Mouse (Mus musculus) cerebellum, adult 18-20 months (tissue): ENCODE results near the gene Serpinb1c.
"Not testable (repeated sequence)": the region's sequence is repeated elsewhere in the genome, so short reads cannot be mapped to it uniquely, and the experiment has no call there.

Source experiments
- DNase-seq, 2 experiments: peaks; one replicate each; pipeline ENCODE4 v3.0.0; 2021

Serpinb1c gene

GRCm38 (mm10) chr13:32898111-32898510, at the start of gene Serpinb1c:
TSS of gene Serpinb1c (minus strand) at chr13:32898211.
- no peak for DNase-seq

DNA sequence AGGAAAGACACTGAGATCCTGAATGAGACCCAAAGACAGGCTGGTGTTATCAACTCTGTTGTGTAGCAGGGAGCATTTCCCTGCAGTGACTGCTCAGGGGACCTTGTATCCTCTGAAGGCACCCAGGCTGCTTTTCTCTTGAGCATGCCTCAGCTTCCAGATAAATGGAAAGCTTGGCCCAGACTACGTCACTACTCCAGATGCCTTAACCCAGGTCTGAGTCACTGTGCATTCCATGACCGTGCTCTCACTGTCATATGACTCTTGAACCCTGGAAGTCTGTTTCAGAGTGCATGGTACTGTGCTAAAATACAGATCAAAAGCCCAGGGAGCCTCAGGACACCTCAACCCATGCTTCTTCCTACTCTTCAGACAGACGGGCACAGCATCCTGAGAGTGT, 41.2 kb upstream of the Serpinb1c start:
- DNase-seq, result not testable (repeated sequence)

GRCm38 (mm10) chr13:32938275-32938674, 40.3 kb upstream of the Serpinb1c start:
- DNase-seq, result not testable (repeated sequence)

DNA sequence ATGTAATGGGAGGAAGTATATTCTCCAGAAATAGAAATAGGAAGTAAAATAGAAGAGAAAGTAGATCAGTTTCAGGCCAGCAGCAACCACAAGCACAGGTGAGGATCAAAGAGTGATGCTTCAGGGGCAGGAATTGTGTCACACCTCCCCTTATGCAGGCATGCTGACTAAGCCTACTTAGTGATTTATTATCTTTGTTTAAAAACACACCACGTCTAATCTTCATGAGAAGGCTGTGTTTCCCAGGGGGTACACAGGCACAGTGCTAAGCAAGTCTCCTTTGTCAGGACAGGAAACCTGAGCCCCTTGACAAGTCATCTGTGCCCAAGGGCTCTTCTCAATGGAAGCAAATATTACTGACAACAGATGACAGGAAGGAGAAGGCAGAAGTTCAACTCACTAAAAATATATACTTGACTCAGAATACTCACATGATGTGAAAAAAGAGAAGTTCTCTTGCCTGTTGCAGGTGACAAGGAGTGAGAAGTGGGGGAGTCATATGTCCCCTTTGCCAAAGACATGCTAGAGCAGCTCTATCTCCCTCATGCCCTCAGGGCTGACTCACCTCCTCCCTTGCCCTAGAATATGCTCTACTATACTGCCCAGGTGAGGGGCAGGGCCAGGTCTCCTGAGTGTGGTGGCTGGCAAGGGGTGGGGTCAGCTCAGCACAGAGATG, 36.8 kb upstream of the Serpinb1c start:
- DNase-seq, result no peak

- DNase-seq, result no peak
These were observed 31.2 kb upstream of the Serpinb1c start for GRCm38 (mm10) chr13:32929107-32929750.

DNA sequence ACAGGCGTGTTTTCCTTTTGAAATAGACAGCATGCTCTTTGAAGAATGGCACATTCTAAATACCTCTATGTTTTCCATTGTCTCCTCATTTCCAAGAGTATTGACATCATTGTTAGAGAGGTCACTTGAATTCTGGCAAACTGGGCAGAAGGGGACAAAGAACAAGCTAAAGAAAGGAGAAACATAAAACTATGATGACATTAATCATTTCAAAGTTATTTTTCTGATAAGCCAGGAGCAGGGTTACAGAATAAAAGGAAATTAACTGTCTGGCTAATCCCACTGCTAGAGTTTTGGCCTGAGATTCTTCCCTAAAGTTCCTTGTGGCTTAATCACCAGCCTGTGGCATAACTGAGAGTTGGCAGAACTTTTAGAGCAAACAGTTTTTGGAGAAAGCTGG, 29.2 kb upstream of the Serpinb1c start:
- no peak for DNase-seq

DNA sequence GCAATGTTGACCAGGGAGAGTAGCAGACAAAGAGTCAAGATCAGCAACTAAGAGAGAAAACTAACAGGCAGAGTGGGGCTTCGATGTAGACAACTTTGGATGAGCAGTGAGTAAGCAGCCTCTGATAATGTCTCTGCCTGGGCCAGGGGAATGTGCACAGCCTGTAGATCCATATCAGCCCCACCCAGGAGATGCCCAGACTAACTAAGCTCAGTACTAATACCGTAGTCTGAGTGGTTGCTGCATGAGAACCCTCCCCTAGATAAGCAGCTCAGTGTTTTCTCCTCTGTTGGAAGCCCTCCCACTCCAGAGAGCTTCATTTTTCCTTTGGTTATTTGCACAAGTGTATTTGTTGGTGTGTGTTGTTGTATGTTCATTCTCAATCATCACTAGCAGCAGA, 28.6 kb upstream of the Serpinb1c start:
- no peak for DNase-seq

DNA sequence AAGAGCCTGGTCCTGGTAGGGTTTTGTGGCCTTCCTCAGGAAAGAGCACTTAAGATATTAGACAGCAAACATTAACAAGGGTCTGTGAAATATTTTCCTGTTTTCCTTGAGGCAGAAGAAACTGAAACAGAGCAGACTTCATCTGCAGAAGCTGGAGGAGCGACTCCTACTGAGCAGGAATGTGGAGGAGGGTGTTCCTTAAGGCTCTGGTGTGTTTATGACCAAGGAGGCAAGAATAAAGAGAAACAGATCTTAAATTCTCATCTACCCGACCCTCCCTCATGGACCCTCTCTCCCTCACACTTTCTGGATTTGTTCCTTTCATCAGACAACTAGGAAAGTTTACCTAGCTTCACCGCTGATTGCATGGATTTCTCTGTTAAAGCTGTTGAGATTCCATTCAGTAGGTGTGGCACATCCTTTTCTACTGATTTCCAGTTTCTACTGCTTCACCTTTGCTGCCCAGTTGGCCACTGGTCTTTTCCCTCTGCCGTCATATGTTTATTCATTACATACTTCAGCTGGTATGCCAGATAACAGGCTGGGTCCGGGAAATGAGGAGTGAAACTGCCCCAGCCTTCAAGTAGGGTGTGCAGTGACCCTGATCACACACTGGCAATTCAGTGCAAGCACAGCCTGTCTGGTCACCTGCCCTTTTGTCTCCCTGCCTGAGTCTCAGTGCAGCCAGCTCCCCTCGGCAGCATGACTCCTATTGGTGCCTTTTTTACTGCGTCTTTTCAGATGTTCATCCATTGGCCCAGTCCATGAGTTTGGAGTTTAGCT, 26.8 kb upstream of the Serpinb1c start:
- no peak for DNase-seq

DNA sequence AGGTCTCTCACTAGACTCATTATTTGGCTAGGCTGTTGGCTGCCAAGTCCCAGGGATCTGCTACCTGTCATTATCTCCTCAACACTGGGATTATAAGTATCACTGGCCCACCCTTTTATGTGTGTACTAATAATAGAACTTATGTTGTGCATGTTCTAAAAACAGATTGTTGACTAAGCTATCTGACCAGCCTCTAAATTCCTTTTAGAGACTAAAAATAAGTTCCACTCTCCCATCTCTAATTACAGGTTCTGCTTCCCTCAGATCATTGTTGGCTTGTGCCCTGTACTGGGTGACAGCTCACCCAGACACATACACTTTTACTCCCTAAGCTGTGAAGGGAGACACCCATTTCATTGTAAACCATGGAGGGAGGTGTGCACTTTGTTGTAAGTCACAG, 24.6 kb upstream of the Serpinb1c start:
- DNase-seq, result no peak

DNA sequence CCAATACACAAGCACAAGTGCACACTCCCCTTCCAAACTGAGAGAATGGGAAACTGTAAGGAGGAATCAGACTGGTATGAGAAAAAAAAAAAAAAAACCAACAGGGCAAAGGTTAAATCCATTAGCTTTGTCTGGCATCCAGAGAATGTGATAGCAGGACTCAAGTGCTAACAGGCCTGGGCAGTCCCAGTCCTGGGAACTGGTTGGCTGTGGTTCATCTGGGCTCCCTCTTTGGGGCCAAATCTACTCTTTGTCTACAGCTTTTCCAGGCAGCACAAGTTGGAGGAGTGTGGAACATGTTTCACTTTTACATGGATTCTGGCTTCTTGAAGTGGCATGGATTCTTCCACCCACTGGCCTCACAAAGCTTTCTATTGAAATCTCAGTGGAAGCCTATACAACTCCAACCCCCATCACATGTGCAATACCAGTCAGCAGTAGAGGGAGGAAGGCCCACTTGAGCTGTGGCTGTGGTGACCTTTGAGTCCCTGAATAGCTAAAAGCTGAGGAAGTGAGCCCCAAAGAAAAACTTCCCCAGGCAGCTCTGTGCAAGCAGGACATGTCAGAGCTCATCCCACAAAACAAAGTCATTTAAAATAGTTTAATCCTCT, 14.9 kb upstream of the Serpinb1c start:
- DNase-seq, result no peak

GRCm38 (mm10) chr13:32908182-32908581, 10.2 kb upstream of the Serpinb1c start:
- no peak for DNase-seq

DNA sequence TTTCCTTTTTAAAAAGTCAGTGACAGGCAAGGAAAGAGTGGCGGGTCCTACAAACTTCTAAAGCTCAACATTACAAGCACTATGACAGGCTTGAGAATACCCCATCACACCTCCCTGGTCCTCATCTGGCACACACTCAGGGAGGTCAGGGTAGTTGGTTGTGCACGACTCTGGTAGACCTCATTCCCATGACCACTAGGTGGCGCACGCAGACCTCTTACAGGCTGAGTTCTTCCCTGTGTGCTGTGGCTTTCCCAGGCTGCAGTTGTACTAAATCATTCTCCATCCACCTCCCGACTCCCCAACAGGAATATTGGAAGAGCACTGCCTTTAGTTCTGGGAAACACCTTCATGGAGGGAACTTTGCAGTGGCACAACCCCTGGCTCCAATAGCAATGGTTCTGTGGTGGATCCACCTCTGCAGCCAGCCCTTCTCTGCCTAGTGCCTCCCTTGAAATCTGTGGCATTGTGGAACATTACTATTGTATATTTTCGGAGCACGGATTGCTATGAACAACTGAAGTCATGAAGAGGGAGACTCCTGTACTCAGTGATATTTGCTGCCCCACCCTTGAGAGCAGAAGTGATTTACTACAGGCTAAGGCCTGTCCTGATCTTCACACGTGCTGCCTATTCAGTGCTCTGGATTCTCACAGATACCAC, 5.3 kb upstream of the Serpinb1c start:
- peak; percentile 82 to 85 for DNase-seq

- peak; percentile 46 to 48 for DNase-seq
These were observed 4.5 kb upstream of the Serpinb1c start for GRCm38 (mm10) chr13:32902481-32903015.

- peak; percentile 24 to 27 for DNase-seq
These were observed 2.6 kb upstream of the Serpinb1c start for GRCm38 (mm10) chr13:32900639-32901038.

GRCm38 (mm10) chr13:32899114-32899513, 1.1 kb upstream of the Serpinb1c start:
- not testable (repeated sequence) for DNase-seq

DNA sequence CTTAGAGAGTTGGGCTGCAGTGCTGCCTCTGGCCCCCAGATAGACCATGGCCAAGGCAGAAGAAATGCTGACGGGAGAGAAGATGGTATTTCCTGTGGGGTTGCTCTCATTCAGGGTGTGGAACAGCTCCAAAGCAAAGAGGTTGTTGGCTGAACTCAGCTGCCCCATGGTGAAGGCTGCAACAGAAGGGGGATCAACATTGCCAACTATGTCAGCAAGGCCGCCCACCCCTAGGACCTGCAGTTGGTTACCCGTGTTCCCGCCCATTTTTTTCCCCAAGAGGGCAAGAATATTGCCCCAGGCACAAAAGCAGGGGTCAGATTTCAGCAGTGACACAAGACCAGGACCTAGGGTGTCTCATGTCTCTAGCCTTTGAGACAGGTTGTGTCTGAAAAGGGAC, 1.1 kb downstream of the Serpinb1c start:
- DNase-seq, result no peak

DNA sequence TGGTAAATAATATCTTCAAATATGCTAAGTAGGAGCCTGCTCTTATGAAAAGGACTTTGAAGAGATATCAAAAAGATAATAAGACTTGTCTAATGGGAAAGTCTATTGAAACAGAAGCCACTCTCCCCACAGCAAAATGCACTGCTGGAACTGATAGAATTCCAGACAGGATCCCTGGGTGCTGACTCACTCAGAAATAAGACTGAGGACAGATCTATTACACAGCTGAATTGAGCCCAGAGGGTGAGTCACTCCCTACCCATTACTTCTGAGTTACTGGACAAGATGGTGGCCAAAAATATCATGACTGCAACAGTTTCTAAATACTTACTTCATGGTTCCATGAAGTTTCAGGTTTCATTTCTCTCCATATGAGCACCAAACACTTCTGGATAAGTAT, 13.3 kb downstream of the Serpinb1c start:
- no peak for DNase-seq

DNA sequence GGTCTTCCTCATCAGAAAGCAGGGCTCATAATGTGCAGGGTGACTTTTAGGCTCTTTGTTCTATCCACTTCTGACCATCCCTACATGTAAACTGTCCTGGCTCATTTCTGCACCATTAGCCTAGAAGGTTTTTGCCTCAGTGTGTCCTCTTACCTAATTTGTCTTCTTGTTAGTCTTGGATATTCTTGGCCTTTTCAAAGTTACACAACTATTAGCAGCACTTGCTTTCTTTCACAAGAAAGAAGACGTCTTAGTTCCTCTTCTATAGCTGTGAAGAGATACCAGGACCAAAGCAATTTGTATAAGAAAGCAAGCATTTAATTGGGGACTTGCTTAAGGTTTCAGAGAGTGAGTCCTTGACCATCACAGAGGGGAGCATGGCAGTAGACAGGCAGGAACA, 24.1 kb downstream of the Serpinb1c start:
- no peak for DNase-seq

DNA sequence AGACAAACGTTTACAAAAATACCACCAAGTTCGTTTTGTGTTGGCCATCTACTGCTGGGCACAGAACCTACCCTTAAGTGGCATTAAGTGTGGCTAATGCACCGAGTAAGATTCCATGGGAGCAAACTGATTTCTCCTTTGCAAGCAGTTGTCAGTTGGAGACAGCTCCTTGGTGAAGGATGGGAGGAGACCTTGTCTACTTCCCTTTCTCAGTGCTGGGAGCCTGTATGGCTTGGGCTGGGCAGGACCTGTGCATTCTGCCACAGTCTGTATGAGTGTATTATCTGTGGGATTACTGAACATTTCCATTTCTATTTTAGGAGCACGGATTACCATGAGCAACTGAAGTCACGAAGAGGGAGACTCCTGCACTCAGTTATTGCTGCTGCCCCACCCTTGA, 29.2 kb downstream of the Serpinb1c start:
- no peak for DNase-seq

GRCm38 (mm10) chr13:32868233-32868632, 29.8 kb downstream of the Serpinb1c start:
- DNase-seq, result not testable (repeated sequence)

DNA sequence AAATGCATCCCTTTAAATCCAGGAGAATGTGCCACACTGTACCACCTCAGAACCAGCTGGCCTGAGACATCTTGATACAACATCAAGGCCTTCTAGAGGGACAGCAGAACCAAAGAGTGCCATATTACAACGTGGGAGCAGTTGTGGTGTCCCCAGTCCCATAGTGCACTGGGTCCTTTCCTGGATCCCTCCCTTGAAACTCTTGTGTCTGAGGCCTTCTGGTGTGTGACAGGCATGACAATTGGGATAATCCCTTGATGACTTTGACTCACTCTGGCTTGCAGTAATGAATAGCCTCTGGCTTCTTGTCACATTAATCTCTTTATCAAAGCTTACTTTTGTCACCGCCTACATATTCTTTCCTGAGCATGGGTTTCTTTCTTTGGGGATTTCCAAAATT, 31.0 kb downstream of the Serpinb1c start:
- DNase-seq, result no peak

DNA sequence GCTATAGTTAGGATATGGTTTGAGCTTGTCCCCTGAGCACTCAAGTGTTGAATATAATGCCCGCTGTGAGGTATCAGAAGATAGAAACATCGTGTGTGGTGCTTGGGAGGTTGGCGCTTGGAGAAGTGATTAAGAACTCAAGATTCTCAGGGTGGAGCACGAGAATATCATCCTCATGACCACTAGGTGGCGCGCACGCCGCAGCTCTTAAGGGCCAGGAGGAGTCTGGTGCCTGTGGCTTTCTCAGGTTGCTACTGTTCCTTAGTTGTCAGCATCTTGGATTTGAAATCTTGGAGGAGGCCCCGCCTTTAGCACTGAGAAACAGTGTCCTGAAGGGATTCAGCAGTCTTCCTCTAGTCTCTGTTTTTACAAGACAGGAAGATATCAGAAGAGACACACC, 31.5 kb downstream of the Serpinb1c start:
- peak; percentile 65 to 79 for DNase-seq

- DNase-seq, result no peak
These were observed 32.4 kb downstream of the Serpinb1c start for GRCm38 (mm10) chr13:32865591-32865990.
